Mouse (Mus musculus): Measurements from ENCODE around the gene Adamts15.

Gene Adamts15

GRCm38 (mm10) chr9:30855837-30856236 lies 66.4 kb downstream of the Adamts15 start:
- no peak for DNase-seq

- DNase-seq: no peak
Measured at GRCm38 (mm10) chr9:30851841-30852240, 70.4 kb downstream of the Adamts15 start.

- DNase-seq: no peak
Measured at GRCm38 (mm10) chr9:30849951-30850350, 72.3 kb downstream of the Adamts15 start.

- DNase-seq: no peak
Measured at GRCm38 (mm10) chr9:30849444-30849843, 72.8 kb downstream of the Adamts15 start.

Measured in cerebellum, postnatal 25 days (tissue).